Mouse (Mus musculus): Measurements from ENCODE around the gene Tnr. TPM values are rescaled to one million over a fixed set of nuclear protein-coding genes. Genes with fewer than 3 reads are reported as not detected.
A peak's percentile ranks its signal among the peaks of the same experiment; 100 is the strongest.

Gene Tnr
- total RNA-seq, 1 experiment from 2014 or later, result not detected

- ATAC-seq (replicated peaks; ENCODE audit: low read depth, poor library complexity, severe bottlenecking), result no peak
These were observed 311.6 kb downstream of the Tnr start for GRCm38 (mm10) chr1:159835126-159835525.

- ATAC-seq (replicated peaks; ENCODE audit: low read depth, poor library complexity, severe bottlenecking), result no peak
These were observed 316.8 kb downstream of the Tnr start for GRCm38 (mm10) chr1:159840337-159840736.

GRCm38 (mm10) chr1:159842876-159843275 lies 319.3 kb downstream of the Tnr start:
- no peak for ATAC-seq (replicated peaks; ENCODE audit: low read depth, poor library complexity, severe bottlenecking)

GRCm38 (mm10) chr1:159852088-159852487 lies 328.5 kb downstream of the Tnr start:
- no peak for ATAC-seq (replicated peaks; ENCODE audit: low read depth, poor library complexity, severe bottlenecking)

GRCm38 (mm10) chr1:159854261-159854660 lies 330.7 kb downstream of the Tnr start:
- no peak for ATAC-seq (replicated peaks; ENCODE audit: low read depth, poor library complexity, severe bottlenecking)

GRCm38 (mm10) chr1:159861782-159862474 lies 338.4 kb downstream of the Tnr start:
- no peak for ATAC-seq (replicated peaks; ENCODE audit: low read depth, poor library complexity, severe bottlenecking)

- ATAC-seq (replicated peaks; ENCODE audit: low read depth, poor library complexity, severe bottlenecking), result no peak
These were observed 342.1 kb downstream of the Tnr start for GRCm38 (mm10) chr1:159865696-159866095.

- no peak for ATAC-seq (replicated peaks; ENCODE audit: low read depth, poor library complexity, severe bottlenecking)
These were observed 346.3 kb downstream of the Tnr start for GRCm38 (mm10) chr1:159869619-159870441.

- ATAC-seq (replicated peaks; ENCODE audit: low read depth, poor library complexity, severe bottlenecking), result no peak
These were observed 349.3 kb downstream of the Tnr start for GRCm38 (mm10) chr1:159872866-159873265.

GRCm38 (mm10) chr1:159878681-159879080 lies 355.1 kb downstream of the Tnr start:
- no peak for ATAC-seq (replicated peaks; ENCODE audit: low read depth, poor library complexity, severe bottlenecking)

- ATAC-seq (replicated peaks; ENCODE audit: low read depth, poor library complexity, severe bottlenecking), result no peak
These were observed 356.3 kb downstream of the Tnr start for GRCm38 (mm10) chr1:159879866-159880265.

GRCm38 (mm10) chr1:159885476-159885875 lies 361.9 kb downstream of the Tnr start:
- ATAC-seq (replicated peaks; ENCODE audit: low read depth, poor library complexity, severe bottlenecking), result no peak

GRCm38 (mm10) chr1:159888611-159889010 lies 365.0 kb downstream of the Tnr start:
- ATAC-seq (replicated peaks; ENCODE audit: low read depth, poor library complexity, severe bottlenecking), result no peak

- peak; percentile 87 for ATAC-seq (replicated peaks; ENCODE audit: low read depth, poor library complexity, severe bottlenecking)
These were observed 365.6 kb downstream of the Tnr start for GRCm38 (mm10) chr1:159889012-159889765.

GRCm38 (mm10) chr1:159890524-159890923 lies 367.0 kb downstream of the Tnr start:
- ATAC-seq (replicated peaks; ENCODE audit: low read depth, poor library complexity, severe bottlenecking), result no peak

- no peak for ATAC-seq (replicated peaks; ENCODE audit: low read depth, poor library complexity, severe bottlenecking)
These were observed 371.5 kb downstream of the Tnr start for GRCm38 (mm10) chr1:159895094-159895493.

- no peak for ATAC-seq (replicated peaks; ENCODE audit: low read depth, poor library complexity, severe bottlenecking)
These were observed 376.4 kb downstream of the Tnr start for GRCm38 (mm10) chr1:159899991-159900390.

GRCm38 (mm10) chr1:159900639-159901038 lies 377.1 kb downstream of the Tnr start:
- ATAC-seq (replicated peaks; ENCODE audit: low read depth, poor library complexity, severe bottlenecking), result no peak

GRCm38 (mm10) chr1:159901366-159902119 lies 378.0 kb downstream of the Tnr start:
- ATAC-seq (replicated peaks; ENCODE audit: low read depth, poor library complexity, severe bottlenecking), result no peak

GRCm38 (mm10) chr1:159902120-159902497 lies 378.5 kb downstream of the Tnr start:
- no peak for ATAC-seq (replicated peaks; ENCODE audit: low read depth, poor library complexity, severe bottlenecking)
